Mouse (Mus musculus) layer of hippocampus, adult 9-10 months (tissue): ENCODE results near the gene Timm9.

Experiments
- DNase-seq: peaks from one replicate; pipeline ENCODE4 v3.0.0; 2022; ENCODE audit warnings: low spot score

The Timm9 gene

GRCm38 (mm10) chr12:71136130-71136973 is at the start of gene Timm9, which contains the start of gene 2700049A03Rik:
Gene Timm9 (minus strand): TSS chr12:71136684.
Gene 2700049A03Rik (plus strand): TSS chr12:71136848.
- peak; percentile 87 for DNase-seq

DNA sequence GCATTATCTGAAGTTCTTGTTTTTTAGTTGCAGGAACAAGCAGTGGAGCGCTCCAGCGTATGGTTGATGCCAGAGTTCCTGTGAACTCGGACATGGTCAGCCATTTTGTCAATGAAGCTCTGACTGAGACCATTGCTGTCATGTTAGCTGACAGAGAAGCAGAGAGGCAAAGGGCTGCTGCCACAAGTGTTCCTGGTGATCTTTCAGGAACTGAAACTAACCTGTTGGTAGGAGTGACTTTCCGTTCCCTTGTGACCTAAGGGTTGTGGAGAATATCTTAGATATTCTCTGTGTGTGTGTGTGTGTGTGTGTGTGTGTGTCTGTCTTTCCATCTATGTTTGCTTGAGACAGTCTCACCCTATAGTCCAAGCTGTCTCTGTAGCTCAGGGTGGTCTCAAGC is 47.9 kb upstream of the Timm9 start:
- no peak for DNase-seq

DNA sequence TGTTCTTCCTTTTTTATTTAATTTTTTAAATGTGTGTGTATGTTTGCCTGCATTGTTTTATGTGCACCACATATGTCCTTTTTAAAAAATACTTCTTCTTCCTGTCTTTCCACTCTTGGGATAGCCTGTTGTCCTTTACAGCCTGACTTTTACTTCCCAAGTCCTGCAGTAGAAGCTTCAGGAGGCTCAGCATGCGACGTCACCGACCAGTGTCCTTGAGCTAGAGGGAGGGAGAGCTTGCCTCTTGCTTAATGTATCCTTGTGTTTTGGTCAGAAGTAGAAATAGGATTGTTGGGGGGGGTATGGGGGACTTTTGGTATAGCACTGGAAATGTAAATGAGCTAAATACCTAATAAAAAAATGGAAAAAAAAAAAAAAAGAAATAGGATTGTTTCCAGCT is 47.3 kb upstream of the Timm9 start:
- DNase-seq, result no peak

DNA sequence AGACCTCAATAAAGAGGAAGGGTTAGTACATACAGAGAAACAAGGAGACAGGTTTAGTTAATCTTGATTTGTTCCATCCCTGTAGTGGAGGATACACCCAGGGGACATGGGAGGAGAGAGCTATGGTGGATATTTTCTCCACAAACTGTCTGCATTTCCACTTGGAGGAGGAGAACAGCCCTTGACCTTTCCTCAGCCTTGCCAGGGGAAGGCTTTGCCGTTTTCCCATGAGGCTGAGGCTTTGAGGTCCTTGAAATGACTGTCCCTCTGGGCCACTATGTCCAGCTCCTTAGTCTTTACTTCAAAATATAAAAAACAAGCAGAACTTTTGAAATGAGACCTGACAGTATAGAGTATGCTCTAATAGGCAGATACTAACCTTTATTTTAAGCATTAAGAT is 33.4 kb upstream of the Timm9 start:
- DNase-seq, result no peak

DNA sequence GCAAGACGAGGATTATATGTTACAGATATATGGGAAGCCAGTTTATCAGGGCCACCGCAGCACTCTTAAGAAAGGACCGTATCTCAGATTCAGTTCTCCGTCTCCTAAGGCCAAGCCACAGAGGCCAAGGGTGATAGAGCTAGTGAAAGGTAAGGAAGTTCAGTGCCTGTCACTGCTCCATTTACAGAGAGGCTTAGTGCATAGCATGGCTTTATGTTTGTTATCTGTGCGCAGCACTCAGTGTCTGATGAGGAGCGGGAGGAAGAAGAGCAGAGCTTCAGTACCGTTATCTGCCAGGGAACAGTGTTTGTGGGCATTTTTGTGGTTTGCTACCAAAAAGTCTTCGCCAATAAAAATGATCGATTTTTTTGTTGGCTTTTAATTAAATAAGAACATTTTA is 27.9 kb upstream of the Timm9 start:
- no peak for DNase-seq

GRCm38 (mm10) chr12:71157974-71158373 is 21.5 kb upstream of the Timm9 start:
- no peak for DNase-seq

GRCm38 (mm10) chr12:71154979-71155378 is 18.5 kb upstream of the Timm9 start:
- DNase-seq, result no peak

GRCm38 (mm10) chr12:71150167-71150566 is 13.7 kb upstream of the Timm9 start:
- no peak for DNase-seq

DNA sequence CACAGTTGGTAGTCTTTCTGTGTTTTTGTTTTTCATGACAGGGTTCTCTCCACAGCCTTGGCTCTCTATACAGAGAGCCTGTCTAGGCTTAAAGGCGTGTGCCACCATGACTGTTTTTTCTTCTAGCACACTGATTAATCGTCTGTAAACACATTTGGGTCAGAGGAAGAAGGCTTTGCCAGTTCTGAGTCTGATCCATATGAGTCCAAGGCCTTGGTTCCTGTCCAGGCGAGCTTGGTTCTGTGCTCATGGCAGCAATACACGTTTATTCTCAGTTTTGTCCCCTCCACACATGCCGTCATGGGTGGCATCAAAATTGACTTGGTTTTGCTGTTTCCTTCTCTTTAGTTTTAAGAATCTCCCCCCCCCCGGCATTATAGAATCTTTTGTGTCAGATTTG is 13.0 kb upstream of the Timm9 start:
- no peak for DNase-seq

GRCm38 (mm10) chr12:71148801-71149200 is 12.3 kb upstream of the Timm9 start:
- DNase-seq, result no peak

GRCm38 (mm10) chr12:71147641-71148040 is 11.2 kb upstream of the Timm9 start:
- peak; percentile 44 for DNase-seq

GRCm38 (mm10) chr12:71141189-71141588 is 4.7 kb upstream of the Timm9 start:
- no peak for DNase-seq

- DNase-seq, result no peak
These were observed 2.9 kb upstream of the Timm9 start for GRCm38 (mm10) chr12:71139258-71139828.

DNA sequence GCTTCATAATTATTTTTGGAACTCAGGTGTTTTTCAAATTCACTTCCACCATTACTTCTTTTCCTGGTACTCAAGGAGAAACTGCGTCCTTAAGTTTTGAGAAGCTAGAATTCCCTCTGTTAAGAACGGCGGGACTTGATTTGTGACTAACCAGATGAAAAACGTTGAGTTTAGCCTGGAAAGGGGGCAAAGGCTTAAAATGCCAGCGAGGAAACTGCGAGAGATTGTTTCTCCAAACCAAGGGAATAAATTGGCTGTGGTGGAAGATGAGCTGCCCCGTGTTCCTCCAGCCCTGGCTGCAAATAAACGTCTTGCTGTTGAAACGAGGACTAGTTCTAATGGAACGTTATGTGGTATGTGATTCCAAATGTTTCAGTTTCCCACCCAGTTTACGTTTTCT is 1.2 kb upstream of the Timm9 start:
- no peak for DNase-seq

DNA sequence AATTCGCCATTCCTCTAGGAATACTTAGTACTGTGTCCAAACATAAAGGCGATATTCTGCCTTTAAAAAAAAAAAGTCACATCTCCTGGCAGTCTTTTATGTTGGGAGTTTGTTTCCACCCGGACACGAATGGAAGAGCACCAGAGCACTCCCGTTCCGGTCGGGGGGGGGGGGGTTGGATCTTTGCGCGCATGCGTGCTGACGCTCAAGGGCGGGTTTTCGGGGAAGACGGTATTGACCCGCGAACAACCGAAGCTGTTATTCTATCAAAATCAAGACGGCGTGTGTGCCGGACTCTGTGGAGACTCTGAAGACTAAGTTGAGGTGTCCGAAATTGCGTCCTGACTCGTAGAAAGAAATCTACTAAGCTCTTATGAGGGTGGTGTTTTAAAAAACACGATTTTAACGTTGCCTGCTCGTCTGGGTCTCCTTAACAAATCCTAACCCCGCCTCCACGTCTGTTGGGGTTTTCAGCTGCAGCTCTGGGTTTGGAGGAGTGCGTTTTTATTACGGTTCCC is 549 bp upstream of the Timm9 start:
- DNase-seq, result peak; percentile 52

DNA sequence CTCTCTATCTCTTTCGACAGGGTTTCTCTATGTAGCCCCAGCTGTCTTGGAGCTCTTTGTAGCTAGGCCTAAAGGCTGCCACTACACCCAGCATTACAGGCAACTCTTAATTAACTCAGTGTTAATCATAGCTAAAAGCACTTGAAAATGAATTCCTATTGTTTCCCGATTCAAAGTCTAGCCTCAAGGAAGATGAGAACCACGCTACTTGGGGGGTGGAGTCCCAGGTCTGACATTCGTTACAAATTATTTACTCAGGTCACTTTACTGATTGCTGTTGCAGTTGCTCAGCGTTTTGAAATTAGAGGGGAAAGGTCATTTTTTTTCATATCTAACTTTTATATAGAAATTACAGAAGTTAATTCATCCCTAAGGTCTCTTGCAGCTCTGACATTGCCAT is 903 bp downstream of the Timm9 start:
- no peak for DNase-seq

- DNase-seq, result no peak
These were observed 13.2 kb downstream of the Timm9 start for GRCm38 (mm10) chr12:71123286-71123685.

DNA sequence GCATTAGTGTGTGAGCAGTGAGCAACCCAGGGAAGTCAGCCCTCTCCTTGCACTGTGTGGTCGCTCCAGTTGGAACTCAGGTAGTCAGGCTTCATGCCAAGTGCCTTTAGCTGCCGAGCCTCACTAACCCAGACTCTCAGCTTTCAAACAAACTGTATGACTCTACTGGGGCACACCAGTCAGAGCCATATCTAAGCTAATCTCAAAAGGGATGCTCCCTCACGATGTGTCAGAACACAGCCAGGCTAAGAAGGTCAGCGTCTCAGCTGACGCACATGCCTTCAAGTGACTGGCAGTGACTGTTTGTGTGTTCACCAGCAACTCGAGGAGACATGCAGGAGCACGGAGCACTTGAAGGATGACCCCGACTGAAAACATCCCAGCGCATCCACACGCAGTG is 13.8 kb downstream of the Timm9 start:
- DNase-seq, result no peak

- no peak for DNase-seq
These were observed 20.1 kb downstream of the Timm9 start for GRCm38 (mm10) chr12:71116411-71116810.

DNA sequence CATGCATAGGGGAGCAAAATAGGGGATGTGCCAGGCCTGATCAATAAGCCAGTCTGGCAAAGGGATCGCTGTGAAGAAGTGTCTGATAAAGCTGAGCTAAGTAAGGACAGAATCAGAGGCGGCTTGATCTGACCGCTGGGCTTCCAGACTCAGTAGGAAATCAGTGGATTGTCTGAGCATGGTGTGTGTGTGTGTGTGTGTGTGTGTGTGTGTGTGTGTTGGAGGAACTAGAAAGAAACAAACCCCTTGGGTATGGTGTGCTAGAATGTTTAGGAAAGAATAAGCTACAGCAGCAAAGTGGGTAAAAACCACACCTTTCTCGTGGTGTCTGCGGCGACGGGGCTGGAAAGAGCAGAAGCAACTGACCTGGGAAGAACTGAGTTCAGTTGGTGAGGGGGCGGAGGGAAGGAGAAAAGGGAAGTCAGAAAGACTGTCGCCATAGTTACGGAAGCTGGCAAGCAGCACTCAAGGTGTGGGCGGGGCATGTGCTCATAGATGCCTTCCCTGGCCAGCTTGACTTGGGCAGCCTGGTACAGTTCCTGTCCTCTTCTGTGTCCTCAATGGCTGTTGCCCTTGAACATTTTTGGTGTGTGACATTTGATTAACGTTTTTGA is 22.7 kb downstream of the Timm9 start:
- DNase-seq, result peak; percentile 44

- DNase-seq, result no peak
These were observed 23.4 kb downstream of the Timm9 start for GRCm38 (mm10) chr12:71113074-71113473.

GRCm38 (mm10) chr12:71111331-71111730 is 25.2 kb downstream of the Timm9 start, which contains the start of gene Tomm20l:
Gene Tomm20l (plus strand): TSS chr12:71111428.
- DNase-seq, result no peak

DNA sequence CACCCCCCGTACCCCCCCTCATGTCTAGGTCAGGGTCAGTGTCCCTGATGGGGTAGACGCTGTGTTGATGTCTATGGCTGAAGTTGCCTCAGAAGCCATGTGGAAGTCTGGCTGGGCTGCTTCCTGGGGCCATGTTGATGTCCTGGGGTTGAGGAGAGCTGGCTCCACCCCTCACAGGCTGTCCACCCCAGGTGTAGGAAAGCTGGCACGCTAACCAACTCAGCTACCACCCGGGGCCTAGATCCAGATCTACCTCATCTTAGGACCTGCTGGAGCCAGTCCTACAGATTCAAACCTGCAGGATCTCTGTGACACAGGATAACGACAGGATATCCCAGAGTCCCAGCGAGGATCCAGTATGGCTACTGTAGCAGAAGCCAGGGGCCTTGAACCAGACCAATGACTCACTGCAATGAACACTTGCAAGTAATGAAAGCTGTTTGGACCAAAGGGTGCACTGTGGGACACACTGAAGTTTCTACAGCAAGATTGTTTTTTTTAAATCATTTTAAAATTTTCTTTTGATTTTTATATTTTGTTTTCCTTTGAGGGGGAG is 29.2 kb downstream of the Timm9 start:
- DNase-seq, result no peak
